Mouse (Mus musculus) right cerebral cortex, postnatal 36 days (tissue): ENCODE results near the gene Camsap2.

ENCODE experiments used
- DNase-seq, 2 experiments: peaks; one replicate each; pipeline ENCODE4 v3.0.0; 2022; ENCODE audit warnings: low spot score in 2 of 2, mixed read lengths in 1 of 2

Camsap2 gene

DNA sequence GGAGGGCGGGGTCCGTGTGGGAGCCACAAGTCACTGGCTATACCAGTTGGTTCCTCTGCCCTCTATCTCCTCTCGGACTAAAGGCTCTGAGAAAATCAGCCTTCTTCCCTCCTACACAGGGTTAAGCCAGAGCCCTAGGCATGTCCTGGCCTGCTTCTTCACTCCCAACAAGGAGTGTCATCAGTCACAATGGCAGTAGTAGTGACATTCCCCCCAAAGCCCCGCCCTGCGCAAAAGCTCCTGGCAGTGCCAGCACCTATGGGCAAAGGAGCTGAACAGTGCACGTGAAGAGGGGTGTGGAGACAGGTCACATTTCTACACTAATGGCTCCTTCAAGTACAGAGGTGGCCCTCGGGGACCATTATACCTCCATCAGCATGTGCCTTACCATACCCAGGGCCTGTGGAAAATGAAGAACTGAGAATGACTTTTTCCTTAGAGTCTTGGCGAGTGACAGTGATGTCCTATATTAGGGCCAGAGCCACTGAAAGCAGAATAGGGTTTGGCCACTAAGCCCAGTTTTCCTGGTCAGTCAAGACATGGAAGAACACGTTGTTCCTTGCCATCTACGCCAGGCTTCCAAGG lies 122.1 kb downstream of the Camsap2 start:
- DNase-seq = no peak

- no peak for DNase-seq
These were observed 123.5 kb downstream of the Camsap2 start for GRCm38 (mm10) chr1:136222386-136222785.

DNA sequence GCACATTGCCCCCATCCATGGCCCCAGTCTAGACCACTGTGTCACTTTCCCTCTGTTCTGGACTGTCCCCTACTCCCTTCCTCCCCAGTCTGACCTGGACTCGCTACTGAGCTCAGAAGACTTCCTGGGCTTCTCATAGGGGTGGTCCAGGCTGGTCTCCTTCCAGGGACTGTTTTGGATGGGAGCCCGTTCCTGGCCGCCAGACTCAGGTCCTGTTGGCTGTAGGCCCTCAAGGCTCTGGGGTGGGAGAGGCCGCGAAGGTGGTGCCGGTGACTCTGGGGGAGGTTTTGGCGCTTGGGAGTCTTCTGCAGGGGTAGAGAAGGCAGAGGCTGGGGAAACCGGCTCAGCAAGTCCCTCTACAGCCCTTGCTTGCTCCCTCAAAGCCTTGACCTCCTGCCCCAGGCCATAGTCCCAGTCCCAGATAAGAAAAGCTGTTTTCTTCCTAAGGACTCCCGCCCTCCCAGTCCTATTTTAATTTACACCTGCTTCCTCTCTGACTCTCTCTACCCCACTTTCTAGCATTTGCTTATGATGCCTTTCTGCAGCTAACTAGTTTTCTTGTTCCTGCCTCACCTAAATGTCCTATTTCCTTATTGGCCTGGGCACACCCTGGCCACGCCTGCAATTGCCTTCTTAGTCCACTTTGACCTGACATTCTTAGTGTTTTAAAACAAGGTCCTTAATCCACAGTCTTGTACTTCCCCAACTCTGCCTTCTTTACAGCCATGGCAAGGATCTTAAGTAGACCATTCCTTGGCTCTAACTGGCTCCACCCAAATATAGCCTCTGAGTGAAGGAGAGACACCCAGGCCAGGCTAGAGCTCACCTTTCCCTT lies 125.7 kb downstream of the Camsap2 start:
- no peak for DNase-seq
